Mouse (Mus musculus) midbrain, embryonic 14.5 days (tissue): ENCODE data around the gene Cnp. TPM values are rescaled to one million over a fixed set of nuclear protein-coding genes. Genes with fewer than 3 reads are reported as not detected.
"Not testable (repeated sequence)": the region's sequence is repeated elsewhere in the genome, so short reads cannot be mapped to it uniquely, and the experiment has no call there.

Experiments
- ATAC-seq: fragments of 200-750 bp; cut with Nextera tagmentation; 2 replicates; pipeline ENCODE4 v1.8.0; 2017; ENCODE audit warnings: moderate number of reproducible peaks, moderate library complexity; ENCODE audit not compliant: low FRiP score, low TSS enrichment
- DNase-seq: peaks from one replicate; pipeline ENCODE4 v3.0.0-alpha.2; 2015
- H3K27ac ChIP-seq: fragments of 300-500 bp; sonication (generic); replicated peaks from 2 replicates; pipeline ENCODE4 v1.5.1; 2014; ENCODE audit warnings: mild to moderate bottlenecking, low read depth, low read length, moderate library complexity
- H3K27me3 ChIP-seq: fragments of 300-500 bp; sonication (generic); 2 replicates; pipeline ENCODE4 v1.6.1; 2014; ENCODE audit warnings: low read length, control low read depth, mixed read lengths; ENCODE audit not compliant: control insufficient read depth, insufficient read depth
- H3K36me3 ChIP-seq: fragments of 300-500 bp; sonication (generic); 2 replicates; pipeline ENCODE4 v1.6.1; 2014; ENCODE audit warnings: low read length, control low read depth; ENCODE audit not compliant: control insufficient read depth, insufficient read depth
- H3K4me1 ChIP-seq: fragments of 300-500 bp; sonication (generic); 2 replicates; pipeline ENCODE4 v1.6.1; 2014; ENCODE audit warnings: mild to moderate bottlenecking, antibody characterized with exemption, low read length, control low read depth; ENCODE audit not compliant: control insufficient read depth, insufficient read depth
- H3K4me2 ChIP-seq: fragments of 300-500 bp; sonication (generic); 2 replicates; pipeline ENCODE4 v1.6.1; 2014; ENCODE audit warnings: mild to moderate bottlenecking, low read length, moderate library complexity
- H3K4me3 ChIP-seq: fragments of 300-500 bp; sonication (generic); replicated peaks from 2 replicates; pipeline ENCODE4 v1.5.1; 2014; ENCODE audit warnings: low read depth, low read length
- H3K9ac ChIP-seq: fragments of 300-500 bp; sonication (generic); replicated peaks from 2 replicates; pipeline ENCODE4 v1.6.1; 2014; ENCODE audit warnings: mild to moderate bottlenecking, low read length, moderate library complexity
- H3K9me3 ChIP-seq: fragments of 300-500 bp; sonication (generic); 2 replicates; pipeline ENCODE4 v1.6.1; 2016; ENCODE audit warnings: low read length, control low read depth, mixed read lengths; ENCODE audit not compliant: control insufficient read depth
- WGBS: fragments of 180-500 bp; shearing (Covaris S2); extraction: QIAGEN DNeasy Blood & Tissue Kit; methylation state at CpG from one replicate; pipeline ENCODE4 v1.1.7; 2014; 5-methylcytosine and 5-hydroxymethylcytosine counted together
- polyA plus RNA-seq: library from polyadenylated mRNA; unstranded; fragments of >200 nt; fragmentation: Nextera tagmentation; extraction: Ambion mirVana; gene quantifications from 2 replicates; pipeline ENCODE4 v1.2.1, GENCODE M21; 2014

Cnp gene
- polyA plus RNA-seq, 1 experiment from 2014 or later, result 24.8 TPM

DNA sequence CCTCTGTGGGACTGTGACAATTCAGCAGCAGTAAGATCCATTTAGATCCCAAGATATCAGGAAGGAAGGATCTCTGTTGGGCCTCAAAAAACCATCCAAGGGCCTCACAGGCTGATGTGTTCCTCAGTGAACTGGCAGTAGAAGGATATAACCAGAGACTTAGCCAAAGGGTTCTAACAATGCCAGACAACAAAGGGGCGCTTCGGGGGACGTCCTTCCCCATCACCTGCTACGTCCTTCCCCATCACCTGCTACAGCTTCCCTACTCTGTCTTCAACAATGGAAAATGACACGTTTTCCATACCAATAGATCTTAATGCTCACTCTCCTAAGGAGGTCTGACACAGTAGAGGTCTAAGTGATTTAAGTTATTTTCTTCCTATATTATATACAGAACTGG lies 41.6 kb downstream of the Cnp start:
- no peak overlapping the region for H3K27ac ChIP-seq
- ATAC-seq, result no peak
- no peak overlapping the region for H3K9ac ChIP-seq
- no peak overlapping the region for H3K4me3 ChIP-seq
- no peak overlapping the region for H3K4me2 ChIP-seq
- H3K4me1 ChIP-seq, result peaks cover 18% of the 10 kb centered on the region
- WGBS, result 86% methylated on average over 5 of the region's 5 CpGs
- H3K36me3 ChIP-seq, result no peaks in the 10 kb centered on the region
- H3K27me3 ChIP-seq, result no peaks in the 10 kb centered on the region
- H3K9me3 ChIP-seq, result no peaks in the 10 kb centered on the region
- DNase-seq, result no peak

DNA sequence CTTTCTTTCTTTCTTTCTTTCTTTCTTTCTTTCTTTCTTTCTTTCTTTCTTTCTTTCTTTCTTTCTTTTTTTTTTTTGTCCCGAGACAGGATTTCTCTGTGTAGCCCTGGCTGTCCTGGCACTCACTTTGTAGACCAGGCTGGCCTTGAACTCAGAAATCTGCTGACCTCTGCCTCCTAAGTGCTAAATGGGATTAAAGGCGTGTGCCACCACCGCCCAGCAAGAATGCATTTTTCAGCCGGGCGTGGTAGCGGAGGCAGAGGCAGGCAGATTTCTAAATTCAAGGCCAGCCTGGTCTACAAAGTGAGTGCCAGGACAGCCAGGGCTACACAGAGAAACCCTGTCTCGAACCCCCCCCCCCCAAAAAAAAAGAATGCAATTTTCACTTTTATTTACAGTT lies 42.1 kb downstream of the Cnp start:
- not testable (repeated sequence) for ATAC-seq, H3K27ac ChIP-seq, H3K4me3 ChIP-seq, H3K36me3 ChIP-seq, H3K4me2 ChIP-seq, H3K9ac ChIP-seq, H3K27me3 ChIP-seq, H3K9me3 ChIP-seq, DNase-seq
- WGBS, result 93% methylated on average over 7 of the region's 7 CpGs
- peaks cover 18% of the 10 kb centered on the region for H3K4me1 ChIP-seq

DNA sequence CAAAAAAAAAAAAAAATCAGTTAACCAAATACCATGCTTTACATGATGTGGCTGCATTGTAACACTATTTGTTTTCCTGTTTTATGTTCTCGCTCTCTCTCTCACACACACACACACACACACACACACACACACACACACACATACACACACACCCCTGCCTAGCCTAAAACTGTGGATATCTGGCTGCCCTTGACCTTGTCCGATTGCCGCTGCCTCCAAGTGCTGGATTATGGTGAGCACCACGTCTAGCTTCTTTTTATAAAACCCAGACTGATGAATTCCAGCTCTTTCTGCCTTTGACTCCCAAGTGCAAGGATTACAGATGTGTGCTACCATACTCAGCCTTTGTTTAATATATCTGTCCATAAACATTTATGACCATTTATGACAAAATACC lies 42.8 kb downstream of the Cnp start:
- H3K9ac ChIP-seq, result no peak overlapping the region; the same call in 1 of the 2 replicates
- H3K27me3 ChIP-seq, result no peaks in the 10 kb centered on the region
- no peaks in the 10 kb centered on the region for H3K9me3 ChIP-seq
- H3K36me3 ChIP-seq, result no peaks in the 10 kb centered on the region
- H3K4me3 ChIP-seq, result peak overlapping the region; percentile 90; the same call in 1 of the 2 replicates
- H3K4me2 ChIP-seq, result peak overlapping the region; percentile 83
- DNase-seq, result no peak
- WGBS, result 94% methylated on average over 4 of the region's 4 CpGs
- H3K27ac ChIP-seq, result no peak overlapping the region
- ATAC-seq, result no peak
- H3K4me1 ChIP-seq, result peaks cover 18% of the 10 kb centered on the region

DNA sequence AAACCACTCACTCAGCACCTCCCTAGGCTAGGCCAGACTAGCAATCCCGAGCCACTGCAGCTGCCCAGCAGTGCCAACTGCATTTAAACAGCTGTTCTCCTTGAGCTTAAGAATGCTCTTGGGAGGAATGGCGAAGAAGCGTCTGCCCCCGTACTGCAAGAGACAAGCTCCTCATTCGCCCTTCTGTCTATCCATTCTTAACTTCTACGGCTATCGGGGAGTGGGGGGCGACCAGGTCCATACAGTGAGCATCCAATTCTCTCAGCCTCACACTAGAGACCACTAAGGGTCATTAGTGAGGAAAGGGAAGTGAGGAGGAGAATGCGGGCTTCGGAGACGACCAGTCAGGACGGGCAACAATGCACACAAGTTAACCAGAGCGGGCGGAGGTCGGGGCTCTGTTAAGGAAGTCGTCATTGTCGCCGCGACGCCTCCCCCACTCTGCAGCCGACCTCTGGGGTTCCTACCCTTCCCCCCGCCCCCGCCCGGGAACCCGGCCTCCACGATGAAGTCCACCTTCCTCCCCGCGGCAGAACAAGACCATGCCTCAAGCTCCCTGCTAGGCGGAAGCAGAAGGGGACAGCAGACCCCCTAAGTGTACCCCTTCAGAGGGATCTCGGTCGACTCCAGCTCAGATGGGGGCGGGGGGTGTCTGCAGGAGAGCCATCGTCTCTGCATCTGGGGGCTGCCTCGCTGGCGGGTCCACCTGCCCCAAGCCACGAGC lies 44.2 kb downstream of the Cnp start, which contains the start of gene Nkiras2:
Nkiras2 (plus strand) TSS at position 484 of the 724 bp plus-strand sequence.
- Histone ChIP-seq H3K27me3 (no peaks in the 10 kb centered on the region), H3K4me3 (peak within 1 kb of the TSS; percentile 90), H3K4me1 (peaks cover 26% of the 10 kb centered on the region), H3K9me3 (no peaks in the 10 kb centered on the region), H3K27ac (peak within 1 kb of the TSS; percentile 95), H3K4me2 (peak within 1 kb of the TSS; percentile 83), H3K36me3 (no peaks in the 10 kb centered on the region), H3K9ac (peak within 1 kb of the TSS; percentile 91)
- WGBS, result under 1% methylated on average over 36 of the region's 36 CpGs
- DNase-seq, result peak; percentile 80
- peak; percentile 60; the same call in 1 of the 2 replicates for ATAC-seq

DNA sequence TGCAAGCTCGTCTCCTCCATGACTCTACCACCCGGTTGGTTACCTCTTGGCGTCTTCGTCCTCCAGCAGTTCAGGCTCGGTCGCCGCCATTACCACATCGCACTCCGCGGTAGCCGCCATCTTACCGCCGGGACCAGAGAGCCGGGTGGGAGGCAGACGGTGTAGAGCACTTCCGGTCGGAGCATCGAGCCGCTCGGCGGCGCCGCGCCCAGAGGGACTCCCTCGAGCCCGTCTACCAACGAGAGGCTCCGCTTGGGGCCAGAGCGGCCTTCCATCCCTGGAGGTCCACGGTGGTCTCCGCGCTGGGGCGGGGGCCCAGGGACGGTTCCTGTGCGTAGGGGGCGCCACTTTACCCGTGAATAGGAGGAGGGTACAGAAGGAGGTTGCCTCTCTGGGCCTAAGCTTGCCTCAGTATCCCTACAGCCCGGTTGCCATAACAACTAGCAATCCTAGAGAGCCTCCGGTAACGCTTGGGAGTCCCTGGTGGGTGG lies 44.8 kb downstream of the Cnp start:
- ATAC-seq (peak; percentile 96), DNase-seq (peak; percentile 99)
- Histone ChIP-seq H3K9me3 (no peaks in the 10 kb centered on the region), H3K36me3 (no peaks in the 10 kb centered on the region), H3K4me2 (peak overlapping the region; percentile 83), H3K9ac (peak overlapping the region; percentile 91), H3K27me3 (no peaks in the 10 kb centered on the region), H3K4me1 (peaks cover 29% of the 10 kb centered on the region), H3K27ac (peak overlapping the region; percentile 95), H3K4me3 (peak overlapping the region; percentile 90)
- under 1% methylated on average over 40 of the region's 40 CpGs for WGBS

DNA sequence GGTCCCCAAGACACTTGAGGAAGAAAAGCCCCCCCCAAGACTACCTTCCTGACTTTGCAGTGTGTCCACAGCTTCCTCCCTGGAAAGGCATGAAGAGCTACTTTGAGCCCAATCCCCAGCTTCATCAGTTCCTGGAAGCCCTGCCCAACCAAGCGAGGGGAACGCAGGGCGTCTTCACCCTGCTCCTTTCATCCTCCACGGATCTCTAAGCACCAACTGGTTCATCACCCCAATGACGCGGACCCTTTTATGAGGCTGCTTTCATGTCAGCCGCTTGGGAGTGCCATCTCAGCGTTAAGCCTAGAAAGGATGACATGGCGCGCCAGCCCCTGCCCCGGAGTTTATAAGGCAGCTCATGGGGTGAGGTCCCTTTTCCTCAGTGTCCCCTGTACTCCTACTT lies 45.3 kb downstream of the Cnp start, which contains the start of gene Dnajc7:
Dnajc7 (minus strand) TSS at position 187 of the 400 bp plus-strand sequence.
- peaks cover 3% of the 10 kb centered on the region for H3K36me3 ChIP-seq
- H3K27me3 ChIP-seq, result no peaks in the 10 kb centered on the region
- H3K4me3 ChIP-seq, result peak within 1 kb of the TSS; percentile 90
- no peaks in the 10 kb centered on the region for H3K9me3 ChIP-seq
- no peak for DNase-seq
- peak within 1 kb of the TSS; percentile 95 for H3K27ac ChIP-seq
- H3K9ac ChIP-seq, result peak within 1 kb of the TSS; percentile 91
- peak within 1 kb of the TSS; percentile 83 for H3K4me2 ChIP-seq
- no peak for ATAC-seq
- peaks cover 29% of the 10 kb centered on the region for H3K4me1 ChIP-seq
- WGBS, result under 1% methylated on average over 11 of the region's 11 CpGs

DNA sequence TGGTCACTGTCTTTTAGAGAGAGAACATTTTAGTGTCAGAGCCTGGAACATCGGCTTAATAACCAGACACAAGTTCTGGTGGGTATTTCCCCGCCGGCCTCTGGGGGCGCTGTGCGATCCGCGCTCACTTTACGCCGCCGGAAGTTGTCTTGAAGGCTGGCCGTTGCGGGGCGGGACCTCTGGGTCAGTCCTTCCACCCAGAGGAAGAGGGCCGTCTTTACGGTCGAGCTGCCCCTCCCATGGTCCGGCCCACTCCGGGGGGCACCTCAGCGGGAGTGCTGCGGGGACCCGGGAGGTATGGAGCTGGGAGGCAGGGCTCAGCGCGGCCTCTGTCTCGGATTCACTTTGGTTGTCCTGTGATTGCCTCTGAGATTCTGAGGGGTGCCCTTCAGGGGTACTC lies 48.0 kb downstream of the Cnp start:
- H3K36me3 ChIP-seq, result peaks cover 25% of the 10 kb centered on the region
- no peaks in the 10 kb centered on the region for H3K9me3 ChIP-seq
- peak; percentile 96 for DNase-seq
- H3K27me3 ChIP-seq, result no peaks in the 10 kb centered on the region
- peak overlapping the region; percentile 81 for H3K27ac ChIP-seq
- peak overlapping the region; percentile 89 for H3K9ac ChIP-seq
- peak overlapping the region; percentile 72 for H3K4me2 ChIP-seq
- under 1% methylated on average over 24 of the region's 24 CpGs for WGBS
- peaks cover 25% of the 10 kb centered on the region for H3K4me1 ChIP-seq
- ATAC-seq, result peak; percentile 66
- H3K4me3 ChIP-seq, result peak overlapping the region; percentile 79

DNA sequence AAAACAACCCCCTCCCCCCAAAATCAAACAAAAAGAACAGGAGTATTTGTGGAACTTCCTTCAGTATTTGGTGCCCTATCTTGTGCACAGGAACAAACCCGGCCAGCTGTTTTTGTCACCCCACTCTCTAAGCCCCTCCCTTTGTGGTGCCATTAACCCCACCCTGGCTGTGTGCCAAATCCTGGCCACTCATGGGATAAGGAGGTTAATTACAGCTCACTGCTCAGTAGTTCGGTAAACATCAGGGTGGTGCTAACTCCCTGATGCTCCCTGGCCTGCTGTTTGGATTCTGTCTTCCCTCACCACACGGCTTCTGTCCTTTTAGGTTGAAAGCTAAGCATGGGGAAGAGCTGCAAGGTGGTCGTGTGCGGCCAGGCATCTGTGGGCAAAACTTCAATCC lies 49.2 kb downstream of the Cnp start:
- H3K9ac ChIP-seq, result no peak overlapping the region
- peaks cover 20% of the 10 kb centered on the region for H3K4me1 ChIP-seq
- H3K4me2 ChIP-seq, result peak overlapping the region; percentile 72
- H3K27me3 ChIP-seq, result no peaks in the 10 kb centered on the region
- no peaks in the 10 kb centered on the region for H3K9me3 ChIP-seq
- 0 out of 2 replicates have a peak overlapping the region, but pooled peaks have one; percentile 79 for H3K4me3 ChIP-seq
- no peak overlapping the region for H3K27ac ChIP-seq
- H3K36me3 ChIP-seq, result peaks cover 25% of the 10 kb centered on the region
- 62% methylated on average over 5 of the region's 5 CpGs for WGBS
- ATAC-seq (no peak), DNase-seq (peak; percentile 37)
